Mouse (Mus musculus) midbrain, embryonic 13.5 days (tissue): ENCODE measurements around the gene Ilk. TPM values are rescaled to one million over a fixed set of nuclear protein-coding genes. Genes with fewer than 3 reads are reported as not detected.

Experiments used
- polyA plus RNA-seq: library from polyadenylated mRNA; unstranded; fragments of >200 nt; fragmentation: Nextera tagmentation; extraction: Ambion mirVana; gene quantifications from 2 replicates; pipeline ENCODE4 v1.2.1, GENCODE M21; 2015

The Ilk gene
- polyA plus RNA-seq, 1 experiment from 2014 or later: 198 TPM

Other genes with a start within 250 kb of the Ilk start
- gene Smpd1, start 182.2 kb upstream of the Ilk start, polyA plus RNA-seq: 66.3 and 68.9 TPM in 2 replicates
- 234 and 240 TPM in 2 replicates for gene Apbb1, start 154.9 kb upstream of the Ilk start, polyA plus RNA-seq
- gene Hpx, start 136.5 kb upstream of the Ilk start, polyA plus RNA-seq: 0.44 TPM in 1 of 2 replicates, not detected in the other
- gene Trim3, start 103.0 kb upstream of the Ilk start, polyA plus RNA-seq: 65.4 and 74.5 TPM in 2 replicates
- gene Timm10b, start 96.5 kb upstream of the Ilk start, polyA plus RNA-seq: 146 and 151 TPM in 2 replicates
- 75.6 and 79.9 TPM in 2 replicates for gene Arfip2, start 96.2 kb upstream of the Ilk start, polyA plus RNA-seq
- 14.7 and 15.1 TPM in 2 replicates for gene Gm45799, start 96.0 kb upstream of the Ilk start, polyA plus RNA-seq
- gene Dnhd1, start 85.8 kb upstream of the Ilk start, polyA plus RNA-seq: 1.7 and 2.5 TPM in 2 replicates
- gene Rrp8, start 793 bp downstream of the Ilk start, polyA plus RNA-seq: 29.2 and 30.5 TPM in 2 replicates
- gene Taf10, start 7.8 kb downstream of the Ilk start, polyA plus RNA-seq: 109 and 127 TPM in 2 replicates
- 35.6 and 41.1 TPM in 2 replicates for gene Tpp1, start 15.6 kb downstream of the Ilk start, polyA plus RNA-seq
- gene Dchs1, start 51.1 kb downstream of the Ilk start, polyA plus RNA-seq: 16.8 and 20.5 TPM in 2 replicates
- gene Mrpl17, start 74.5 kb downstream of the Ilk start, polyA plus RNA-seq: 201 and 217 TPM in 2 replicates
- 0.05 TPM in 1 of 2 replicates, not detected in the other for gene Gm4070, start 217.4 kb downstream of the Ilk start, polyA plus RNA-seq